Mouse (Mus musculus): Measurements from ENCODE around the gene Dnah2. TPM values are rescaled to one million over a fixed set of nuclear protein-coding genes. Genes with fewer than 3 reads are reported as not detected.

Gene Dnah2
- polyA plus RNA-seq, 1 experiment: 3.1 TPM

GRCm38 (mm10) chr11:69521526-69522149, 27.3 kb downstream of the Dnah2 start:
- 78% methylated on average over 9 of the region's 9 CpGs for WGBS
- DNase-seq: no peak
- TF ChIP-seq CTCF (IDR thresholded peaks at IDR 0.05; ENCODE audit: insufficient read depth, low read length) (no peak), POLR2A (IDR thresholded peaks at IDR 0.05; ENCODE audit: borderline replicate concordance, extremely low read depth, low read depth, low read length) (no peak)
- Histone ChIP-seq H3K4me3 (replicated peaks; ENCODE audit: extremely low read depth, low read depth, low read length) (no peak overlapping the region), H3K4me1 (ENCODE audit: control insufficient read depth, insufficient read depth, low read length) (no peaks in the 10 kb centered on the region)

GRCm38 (mm10) chr11:69519976-69520375, 28.9 kb downstream of the Dnah2 start:
- no peak for DNase-seq
- TF ChIP-seq CTCF (IDR thresholded peaks at IDR 0.05; ENCODE audit: insufficient read depth, low read length) (no peak), POLR2A (IDR thresholded peaks at IDR 0.05; ENCODE audit: borderline replicate concordance, extremely low read depth, low read depth, low read length) (no peak)
- H3K4me1 ChIP-seq (ENCODE audit: control insufficient read depth, insufficient read depth, low read length): no peaks in the 10 kb centered on the region
- 68% methylated on average over 4 of the region's 4 CpGs for WGBS
- no peak overlapping the region for H3K4me3 ChIP-seq (replicated peaks; ENCODE audit: extremely low read depth, low read depth, low read length)

- TF ChIP-seq POLR2A (IDR thresholded peaks at IDR 0.05; ENCODE audit: borderline replicate concordance, extremely low read depth, low read depth, low read length): no peak
- TF ChIP-seq CTCF (IDR thresholded peaks at IDR 0.05; ENCODE audit: insufficient read depth, low read length): no peak
- Histone ChIP-seq H3K4me3 (replicated peaks; ENCODE audit: extremely low read depth, low read depth, low read length) (no peak overlapping the region), H3K4me1 (ENCODE audit: control insufficient read depth, insufficient read depth, low read length) (no peaks in the 10 kb centered on the region)
- WGBS: 42% methylated on average over 3 of the region's 3 CpGs
- DNase-seq: no peak
Observed at GRCm38 (mm10) chr11:69516661-69517060, 32.2 kb downstream of the Dnah2 start.

GRCm38 (mm10) chr11:69516151-69516640, 32.7 kb downstream of the Dnah2 start:
- TF ChIP-seq POLR2A (IDR thresholded peaks at IDR 0.05; ENCODE audit: borderline replicate concordance, extremely low read depth, low read depth, low read length) (no peak), CTCF (IDR thresholded peaks at IDR 0.05; ENCODE audit: insufficient read depth, low read length) (no peak)
- no peak overlapping the region for H3K4me3 ChIP-seq (replicated peaks; ENCODE audit: extremely low read depth, low read depth, low read length)
- H3K4me1 ChIP-seq (ENCODE audit: control insufficient read depth, insufficient read depth, low read length): no peaks in the 10 kb centered on the region
- 42% methylated on average over 15 of the region's 15 CpGs for WGBS
- no peak for DNase-seq

- 4% methylated on average over 6 of the region's 6 CpGs for WGBS
- peak; percentile 46 for DNase-seq
- Histone ChIP-seq H3K4me3 (replicated peaks; ENCODE audit: extremely low read depth, low read depth, low read length) (no peak overlapping the region), H3K4me1 (ENCODE audit: control insufficient read depth, insufficient read depth, low read length) (no peaks in the 10 kb centered on the region)
- peak; percentile 70 for TF ChIP-seq CTCF (IDR thresholded peaks at IDR 0.05; ENCODE audit: insufficient read depth, low read length)
- no peak for TF ChIP-seq POLR2A (IDR thresholded peaks at IDR 0.05; ENCODE audit: borderline replicate concordance, extremely low read depth, low read depth, low read length)
Observed at GRCm38 (mm10) chr11:69513840-69514239, 35.1 kb downstream of the Dnah2 start.

GRCm38 (mm10) chr11:69510796-69511496, 38.0 kb downstream of the Dnah2 start:
- 44% methylated on average over 7 of the region's 7 CpGs for WGBS
- Histone ChIP-seq H3K4me3 (replicated peaks; ENCODE audit: extremely low read depth, low read depth, low read length) (no peak overlapping the region), H3K4me1 (ENCODE audit: control insufficient read depth, insufficient read depth, low read length) (no peaks in the 10 kb centered on the region)
- no peak for DNase-seq
- TF ChIP-seq POLR2A (IDR thresholded peaks at IDR 0.05; ENCODE audit: borderline replicate concordance, extremely low read depth, low read depth, low read length) (no peak), CTCF (IDR thresholded peaks at IDR 0.05; ENCODE audit: insufficient read depth, low read length) (no peak)

- no peak for DNase-seq
- Histone ChIP-seq H3K4me3 (replicated peaks; ENCODE audit: extremely low read depth, low read depth, low read length) (no peak overlapping the region), H3K4me1 (ENCODE audit: control insufficient read depth, insufficient read depth, low read length) (peaks cover 10% of the 10 kb centered on the region)
- no peak for TF ChIP-seq CTCF (IDR thresholded peaks at IDR 0.05; ENCODE audit: insufficient read depth, low read length)
- no peak for TF ChIP-seq POLR2A (IDR thresholded peaks at IDR 0.05; ENCODE audit: borderline replicate concordance, extremely low read depth, low read depth, low read length)
- WGBS: 39% methylated on average over 4 of the region's 4 CpGs
Observed at GRCm38 (mm10) chr11:69503863-69504280, 45.0 kb downstream of the Dnah2 start.

- 52% methylated on average over 9 of the region's 9 CpGs for whole genome bisulfite sequencing
Observed at GRCm38 (mm10) chr11:69501555-69501954, 47.4 kb downstream of the Dnah2 start.

GRCm38 (mm10) chr11:69499140-69499539, 49.8 kb downstream of the Dnah2 start:
- Histone ChIP-seq H3K4me1 (ENCODE audit: control insufficient read depth, insufficient read depth, low read length) (peaks cover 8% of the 10 kb centered on the region), H3K4me3 (replicated peaks; ENCODE audit: extremely low read depth, low read depth, low read length) (no peak overlapping the region)
- no peak for DNase-seq
- no peak for TF ChIP-seq CTCF (IDR thresholded peaks at IDR 0.05; ENCODE audit: insufficient read depth, low read length)
- TF ChIP-seq POLR2A (IDR thresholded peaks at IDR 0.05; ENCODE audit: borderline replicate concordance, extremely low read depth, low read depth, low read length): no peak
- 61% methylated on average over 11 of the region's 11 CpGs for WGBS

More at GRCm38 (mm10) chr11:69501555-69501954, 47.4 kb downstream of the Dnah2 start:
- TF ChIP-seq CTCF (IDR thresholded peaks at IDR 0.05; ENCODE audit: insufficient read depth, low read length) (no peak), POLR2A (IDR thresholded peaks at IDR 0.05; ENCODE audit: borderline replicate concordance, extremely low read depth, low read depth, low read length) (no peak)
- H3K4me1 ChIP-seq (ENCODE audit: control insufficient read depth, insufficient read depth, low read length): peaks cover 10% of the 10 kb centered on the region
- H3K4me3 ChIP-seq (replicated peaks; ENCODE audit: extremely low read depth, low read depth, low read length): no peak overlapping the region
- DNase-seq: no peak

GRCm38 (mm10) chr11:69491711-69492110, 57.2 kb downstream of the Dnah2 start:
- DNase-seq: no peak
- TF ChIP-seq POLR2A (IDR thresholded peaks at IDR 0.05; ENCODE audit: borderline replicate concordance, extremely low read depth, low read depth, low read length) (no peak), CTCF (IDR thresholded peaks at IDR 0.05; ENCODE audit: insufficient read depth, low read length) (no peak)
- no peaks in the 10 kb centered on the region for H3K4me1 ChIP-seq (ENCODE audit: control insufficient read depth, insufficient read depth, low read length)
- WGBS: 65% methylated on average over 7 of the region's 7 CpGs
- H3K4me3 ChIP-seq (replicated peaks; ENCODE audit: extremely low read depth, low read depth, low read length): no peak overlapping the region
